Comparison of ENCODE assay signal across 9 mouse cellular contexts in the genomic region with DNA sequence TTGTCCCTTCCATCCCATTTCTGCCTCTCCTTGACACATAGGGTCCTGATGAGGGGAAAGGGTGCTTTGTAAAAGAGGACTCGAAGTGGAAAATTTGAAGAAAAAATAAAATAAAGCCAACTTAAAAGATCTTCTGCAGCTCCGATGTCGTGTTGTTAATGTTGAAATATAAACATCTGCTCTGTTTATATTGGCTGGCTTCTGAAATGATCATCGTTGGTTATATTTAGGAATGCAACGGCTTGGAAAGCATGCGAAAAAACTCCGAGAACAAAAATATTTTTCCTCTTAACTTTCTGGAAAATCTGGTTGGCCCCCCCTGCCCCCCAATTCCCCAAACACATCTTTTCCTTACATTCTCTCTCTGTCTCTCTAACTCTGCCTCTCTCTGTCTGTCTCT.
DNase-seq lines count a peak whose midpoint lies in the region; ATAC-seq and TF ChIP-seq lines count a peak whose summit lies in the region.
"Had no signal": no experiment of that assay in that cellular context is flagged by ENCODE, and none has a peak within 500 bp of the region (broad histone marks: within the 10 kb centered on the region; RNA-seq: fewer than 3 reads in every experiment).

No protein-coding gene starts in this region.

- no peak overlapping the region for H3K9ac ChIP-seq in heart, embryonic 15.5 days
- H3K9ac ChIP-seq in lung, embryonic 15.5 days = no peak overlapping the region
- H3K9ac ChIP-seq in limb, embryonic 15.5 days = no peak overlapping the region
- 0 out of 2 replicates have a peak overlapping the region, but pooled peaks have one; percentile 23 for H3K9ac ChIP-seq in stomach, postnatal 0 days (ENCODE audit: low read length)
- H3K9ac ChIP-seq: midbrain, embryonic 12.5 days had no signal

- no peak for TF ChIP-seq CTCF in stomach, postnatal 0 days (IDR thresholded peaks at IDR 0.05; ENCODE audit: low read depth)

- no peak for ATAC-seq in heart, embryonic 15.5 days (replicated peaks; ENCODE audit: insufficient number of reproducible peaks, insufficient read depth, low FRiP score, low read depth)
- ATAC-seq in lung, embryonic 15.5 days (ENCODE audit: borderline replicate concordance, extremely low read depth, low FRiP score, low TSS enrichment) = peak; percentile 56; the same call in 1 of the 2 replicates
- no peak for ATAC-seq in limb, embryonic 15.5 days (ENCODE audit: insufficient number of reproducible peaks, low FRiP score, low TSS enrichment, low read depth)
- ATAC-seq in stomach, postnatal 0 days (ENCODE audit: low FRiP score, low TSS enrichment) = no peak

- peaks cover 16% of the 10 kb centered on the region for H3K4me1 ChIP-seq in heart, embryonic 15.5 days (replicated peaks)
- H3K4me1 ChIP-seq in heart, embryonic 10.5 days = peaks cover 27% of the 10 kb centered on the region
- H3K4me1 ChIP-seq in lung, embryonic 15.5 days = peaks cover 29% of the 10 kb centered on the region
- H3K4me1 ChIP-seq in limb, embryonic 15.5 days = peaks cover 28% of the 10 kb centered on the region
- 0 out of 2 replicates have a peak, but pooled peaks cover 5% of the 10 kb centered on the region for H3K4me1 ChIP-seq in stomach, postnatal 0 days (replicated peaks; ENCODE audit: control insufficient read depth, insufficient read depth)
- H3K4me1 ChIP-seq: midbrain, embryonic 12.5 days had no signal

- H3K36me3 ChIP-seq in heart, embryonic 15.5 days = no peaks in the 10 kb centered on the region
- H3K36me3 ChIP-seq in heart, embryonic 10.5 days = no peaks in the 10 kb centered on the region
- no peaks in the 10 kb centered on the region for H3K36me3 ChIP-seq in lung, embryonic 15.5 days
- no peaks in the 10 kb centered on the region for H3K36me3 ChIP-seq in limb, embryonic 15.5 days
- H3K36me3 ChIP-seq in stomach, postnatal 0 days (ENCODE audit: control insufficient read depth, insufficient read depth, low read length) = no peaks in the 10 kb centered on the region
- H3K36me3 ChIP-seq: midbrain, embryonic 12.5 days had no signal

- TF ChIP-seq EP300 in stomach, postnatal 0 days (optimal IDR thresholded peaks at IDR 0.05) = no peak

- H3K27me3 ChIP-seq in heart, embryonic 15.5 days = no peaks in the 10 kb centered on the region
- H3K27me3 ChIP-seq in heart, embryonic 10.5 days (ENCODE audit: insufficient read depth, poor library complexity, severe bottlenecking) = no peaks in the 10 kb centered on the region
- H3K27me3 ChIP-seq in lung, embryonic 15.5 days = no peaks in the 10 kb centered on the region
- no peaks in the 10 kb centered on the region for H3K27me3 ChIP-seq in limb, embryonic 15.5 days
- no peaks in the 10 kb centered on the region for H3K27me3 ChIP-seq in stomach, postnatal 0 days (ENCODE audit: control insufficient read depth, insufficient read depth, low read length)
- H3K27me3 ChIP-seq: midbrain, embryonic 12.5 days had no signal

- no peak for DNase-seq in heart, embryonic 10.5 days (ENCODE audit: low spot score)
- no peak for DNase-seq in lung, adult 18-20 months
- DNase-seq in stomach, postnatal 0 days (ENCODE audit: low spot score) = no peak
- no peak for DNase-seq in urinary bladder, postnatal 14 days (ENCODE audit: low spot score)
- DNase-seq: cerebellum, postnatal 14 days had no signal

- H3K27ac ChIP-seq in heart, embryonic 15.5 days = peak overlapping the region; percentile 50; the same call in 1 of the 2 replicates
- H3K27ac ChIP-seq in heart, embryonic 10.5 days = no peak overlapping the region
- peak overlapping the region; percentile 93 for H3K27ac ChIP-seq in lung, embryonic 15.5 days
- peak overlapping the region; percentile 79; the same call in 1 of the 2 replicates for H3K27ac ChIP-seq in limb, embryonic 15.5 days
- peak overlapping the region; percentile 45 for H3K27ac ChIP-seq in stomach, postnatal 0 days (replicated peaks)
- H3K27ac ChIP-seq: midbrain, embryonic 12.5 days had no signal

- no peak overlapping the region for H3K4me3 ChIP-seq in heart, embryonic 15.5 days
- H3K4me3 ChIP-seq in heart, embryonic 10.5 days = no peak overlapping the region
- H3K4me3 ChIP-seq in lung, embryonic 15.5 days = no peak overlapping the region
- no peak overlapping the region for H3K4me3 ChIP-seq in limb, embryonic 15.5 days
- no peak overlapping the region for H3K4me3 ChIP-seq in stomach, postnatal 0 days (ENCODE audit: low read depth, low read length)
- H3K4me3 ChIP-seq: midbrain, embryonic 12.5 days had no signal

- H3K9me3 ChIP-seq in heart, embryonic 15.5 days (replicated peaks) = no peaks in the 10 kb centered on the region
- no peaks in the 10 kb centered on the region for H3K9me3 ChIP-seq in heart, embryonic 10.5 days
- H3K9me3 ChIP-seq in lung, embryonic 15.5 days = no peaks in the 10 kb centered on the region
- no peaks in the 10 kb centered on the region for H3K9me3 ChIP-seq in limb, embryonic 15.5 days
- H3K9me3 ChIP-seq in stomach, postnatal 0 days (ENCODE audit: control insufficient read depth, low read length) = no peaks in the 10 kb centered on the region
- H3K9me3 ChIP-seq: midbrain, embryonic 12.5 days had no signal

- WGBS in heart, embryonic 15.5 days = 54% methylated on average over 7 of the region's 7 CpGs
- WGBS in heart, embryonic 10.5 days = 78% methylated on average over 7 of the region's 7 CpGs
- 29% methylated on average over 7 of the region's 7 CpGs for WGBS in lung, embryonic 15.5 days
- 44% methylated on average over 7 of the region's 7 CpGs for WGBS in limb, embryonic 15.5 days
- 52% methylated on average over 7 of the region's 7 CpGs for WGBS in stomach, postnatal 0 days

- H3K4me2 ChIP-seq in heart, embryonic 15.5 days = no peak overlapping the region
- peak overlapping the region; percentile 18 for H3K4me2 ChIP-seq in lung, embryonic 15.5 days
- H3K4me2 ChIP-seq in limb, embryonic 15.5 days = no peak overlapping the region
- peak overlapping the region; percentile 11; the same call in 1 of the 2 replicates for H3K4me2 ChIP-seq in stomach, postnatal 0 days (replicated peaks; ENCODE audit: low read depth)
- H3K4me2 ChIP-seq: midbrain, embryonic 12.5 days had no signal

Comparison
In these comparisons a context has a peak if more than half of its experiments do, and no peak if none do; other contexts are left out.
1. H3K4me2 ChIP-seq: peak in lung, embryonic 15.5 days (single experiment) and stomach, postnatal 0 days (single experiment); none in heart, embryonic 15.5 days (single experiment) and limb, embryonic 15.5 days (single experiment).